Mouse (Mus musculus) cerebellum, postnatal 25 days (tissue): ENCODE measurements around the gene F2.
"Not testable (repeated sequence)": the region's sequence is repeated elsewhere in the genome, so short reads cannot be mapped to it uniquely, and the experiment has no call there.

Experiments
- DNase-seq, 2 experiments: peaks; one replicate each; pipeline ENCODE4 v3.0.0; 2021; ENCODE audit warnings: mixed read lengths in 2 of 2

Gene F2

DNA sequence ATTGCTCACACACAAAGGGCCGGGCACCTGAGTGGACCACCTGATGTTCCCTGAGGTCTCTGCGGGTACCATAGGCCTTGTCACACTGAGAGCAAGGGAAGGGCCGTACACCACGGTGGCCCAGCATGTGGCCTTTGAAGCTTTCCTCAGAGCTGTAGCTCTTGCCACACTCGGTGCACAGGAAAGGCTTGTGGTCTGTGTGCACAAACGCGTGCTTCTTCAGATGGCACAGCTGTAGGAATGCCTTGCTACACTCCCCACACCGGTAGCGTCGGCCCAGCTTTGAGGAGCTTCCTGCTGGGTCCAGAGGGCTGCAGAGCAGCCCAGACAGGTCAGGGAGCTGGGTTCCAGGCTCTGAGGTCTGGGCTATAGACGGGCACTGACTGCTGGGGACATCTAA is 9.6 kb upstream of the F2 start:
- no peak for DNase-seq

DNA sequence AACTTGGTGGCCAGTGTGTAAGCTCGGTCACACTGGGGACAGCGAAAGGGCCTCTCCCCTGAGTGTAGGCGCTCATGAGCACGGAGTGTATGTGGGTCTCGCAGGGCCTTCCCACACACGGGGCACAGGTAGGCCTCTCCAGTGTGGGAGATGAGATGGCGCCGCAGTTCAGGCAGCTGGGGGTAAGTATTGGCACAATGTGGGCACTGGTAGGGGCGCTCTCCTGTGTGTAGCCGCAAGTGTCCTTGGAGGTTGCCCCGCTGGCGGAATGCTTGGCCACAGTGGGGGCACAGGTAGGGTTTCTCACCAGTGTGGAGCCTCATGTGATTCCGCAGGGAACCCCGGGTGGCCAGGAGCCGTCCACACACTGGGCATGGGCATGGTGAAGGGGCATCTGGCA is 9.1 kb upstream of the F2 start:
- DNase-seq = no peak

DNA sequence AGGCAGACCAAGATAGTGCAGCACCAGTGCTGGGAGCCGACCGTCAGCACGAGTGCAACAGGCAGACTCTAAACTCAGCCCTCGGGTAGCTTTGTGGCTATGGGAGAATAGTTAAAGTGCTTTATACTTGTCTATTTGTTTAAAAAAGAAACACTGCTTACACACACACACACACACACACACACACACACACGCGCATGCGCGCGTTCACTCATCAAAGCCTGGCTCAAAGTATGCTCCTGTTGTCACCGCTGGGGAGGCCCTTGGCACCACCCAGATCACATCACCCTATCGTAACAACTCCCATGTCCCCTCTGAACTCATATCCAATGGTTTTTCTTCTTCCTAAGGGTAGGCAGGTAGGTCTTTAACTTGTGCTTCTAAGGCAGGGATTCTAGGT is 7.8 kb upstream of the F2 start:
- no peak for DNase-seq

DNA sequence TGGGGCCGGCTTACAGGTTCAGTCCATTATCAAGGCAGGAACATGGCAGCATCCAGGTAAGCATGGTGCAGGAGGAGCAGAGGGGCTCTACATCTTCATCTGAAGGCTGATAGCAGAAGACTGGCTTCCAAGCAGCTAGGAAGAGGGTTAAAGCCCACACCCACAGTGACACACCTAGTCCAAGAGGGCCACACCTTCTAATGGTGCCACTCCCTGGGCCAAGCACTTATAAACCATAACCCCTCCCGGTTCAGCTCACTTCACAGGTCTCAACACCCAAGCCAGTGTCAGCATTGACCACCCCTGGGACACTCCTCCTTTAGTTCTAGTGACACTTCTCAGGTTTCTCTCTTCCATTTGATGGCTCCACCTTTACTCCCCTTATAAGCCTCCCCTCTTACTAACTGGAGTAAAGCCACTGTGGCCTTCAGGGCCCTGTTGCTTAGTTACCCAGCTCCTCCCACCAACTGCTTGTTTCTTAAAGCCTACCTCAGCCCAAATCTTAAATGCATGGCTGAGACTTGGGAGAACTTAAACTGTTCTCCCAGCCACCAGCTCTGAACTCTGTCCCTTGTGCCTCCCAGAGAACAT is 6.7 kb upstream of the F2 start:
- DNase-seq = no peak

DNA sequence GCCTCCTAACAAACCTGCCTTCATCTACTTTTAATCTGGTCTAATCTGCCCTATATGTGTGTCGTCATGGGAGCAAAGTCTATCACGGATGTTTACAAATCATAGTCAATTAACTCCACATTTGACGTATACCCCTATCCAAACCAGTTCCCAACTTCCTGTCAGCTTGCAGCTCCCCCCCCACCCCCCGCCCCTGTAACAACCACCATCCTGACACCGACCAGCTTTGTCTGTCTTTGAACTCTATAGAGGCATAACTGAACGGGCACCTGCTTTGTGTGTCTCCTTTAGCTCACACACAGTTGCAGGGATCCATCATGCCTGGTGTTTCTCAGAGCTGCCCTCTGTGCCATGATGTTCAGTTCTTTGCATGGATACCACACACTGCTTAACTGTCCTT is 2.7 kb upstream of the F2 start:
- DNase-seq = no peak

DNA sequence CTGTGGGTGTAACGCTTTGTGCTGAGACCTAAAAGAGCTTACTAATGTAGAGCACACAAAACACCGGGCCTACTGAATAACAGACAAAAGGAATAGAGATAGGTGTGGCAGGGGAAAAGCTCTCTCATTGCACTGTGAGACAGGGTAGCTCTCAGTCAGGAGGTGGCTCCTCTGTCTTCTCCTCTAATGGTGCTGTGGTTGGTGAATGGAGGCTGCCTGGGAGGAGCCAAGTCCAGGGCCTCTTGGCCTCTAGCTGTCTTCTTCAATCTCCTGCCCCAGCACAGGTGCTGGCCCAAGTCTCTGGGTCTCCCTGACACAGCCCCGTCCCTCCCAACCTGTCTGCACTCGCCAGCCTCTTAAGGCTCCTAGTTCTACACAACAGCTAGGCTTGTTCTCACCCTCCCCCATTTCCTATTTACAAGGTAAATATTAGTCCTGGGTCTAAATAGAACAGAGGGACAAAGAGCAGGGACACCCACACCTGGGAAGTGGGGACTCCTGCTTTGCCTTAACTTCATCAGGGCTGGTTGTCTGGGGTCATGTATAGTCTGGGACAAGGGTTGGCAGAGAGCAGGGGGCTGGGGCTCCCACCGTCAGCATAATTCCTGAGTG is 619 bp upstream of the F2 start:
- DNase-seq = no peak

DNA sequence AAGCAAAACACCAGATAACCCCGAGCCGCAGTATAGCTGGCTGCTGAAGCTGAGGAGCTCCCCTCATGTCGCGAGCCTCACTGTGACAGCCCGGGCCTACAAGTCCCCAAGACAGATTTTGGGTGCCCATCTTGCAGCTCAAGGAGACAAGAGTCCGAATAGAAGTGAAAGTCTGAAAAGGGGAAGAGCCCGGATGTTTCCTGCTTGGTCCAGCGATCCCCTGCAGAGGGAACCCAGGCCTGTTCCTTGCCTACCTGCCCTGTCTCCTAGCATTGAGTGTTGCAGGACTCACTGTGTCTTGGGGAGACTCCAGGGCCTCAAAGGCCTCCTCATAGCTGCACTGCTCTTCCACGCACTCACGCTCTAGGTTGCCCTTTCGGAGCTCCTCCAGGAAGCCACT is 728 bp downstream of the F2 start:
- no peak for DNase-seq

DNA sequence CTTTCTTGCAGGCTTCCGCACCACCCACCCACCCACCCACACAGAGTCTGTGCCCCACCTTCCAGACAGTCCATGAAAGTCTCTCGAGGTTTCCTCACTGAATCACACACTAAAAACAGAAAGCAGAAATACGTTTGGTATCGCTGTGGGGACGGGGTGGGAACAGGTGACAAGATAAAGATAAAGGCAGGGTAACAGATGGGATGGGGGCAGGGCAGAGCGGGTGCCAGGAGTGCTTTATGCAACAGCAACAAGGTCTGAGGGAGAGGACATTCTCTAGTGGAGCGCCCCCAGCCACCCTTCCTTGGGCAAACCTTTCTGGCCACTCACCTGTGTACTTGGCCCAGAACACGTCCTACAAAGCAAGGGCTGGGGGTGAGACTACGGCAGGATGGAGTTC is 1.4 kb downstream of the F2 start:
- peak; percentile 65 to 75 for DNase-seq

DNA sequence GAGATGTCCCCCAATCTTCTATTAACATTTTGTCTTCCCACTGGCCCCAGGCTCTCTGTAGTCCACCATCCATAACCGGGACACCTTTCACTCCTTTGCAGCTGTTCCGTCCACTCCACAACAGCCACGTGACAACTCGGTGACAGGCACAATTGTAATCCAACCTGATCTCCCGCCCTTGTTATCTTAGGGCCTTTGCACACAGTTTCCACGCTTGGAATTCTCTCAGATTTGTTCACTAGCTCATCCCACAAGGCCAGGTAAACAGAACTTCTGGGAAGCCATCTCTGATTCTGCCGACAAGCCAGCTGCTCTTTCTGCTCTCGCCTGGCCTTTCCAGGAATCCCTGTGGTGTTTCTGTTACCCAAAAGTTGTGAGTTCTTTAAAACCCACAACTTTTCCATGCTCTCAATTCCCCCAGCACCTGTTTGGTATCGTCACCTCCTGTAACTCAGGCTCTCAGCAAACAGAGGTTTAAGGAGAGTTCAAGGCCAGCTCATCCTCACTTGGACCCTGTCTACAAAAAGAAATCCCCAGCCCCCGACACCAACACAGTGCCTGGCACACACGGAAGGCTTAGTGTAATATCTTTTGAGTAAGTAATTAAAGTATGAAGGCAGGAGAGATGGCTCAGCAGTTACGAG is 2.8 kb downstream of the F2 start:
- no peak for DNase-seq

DNA sequence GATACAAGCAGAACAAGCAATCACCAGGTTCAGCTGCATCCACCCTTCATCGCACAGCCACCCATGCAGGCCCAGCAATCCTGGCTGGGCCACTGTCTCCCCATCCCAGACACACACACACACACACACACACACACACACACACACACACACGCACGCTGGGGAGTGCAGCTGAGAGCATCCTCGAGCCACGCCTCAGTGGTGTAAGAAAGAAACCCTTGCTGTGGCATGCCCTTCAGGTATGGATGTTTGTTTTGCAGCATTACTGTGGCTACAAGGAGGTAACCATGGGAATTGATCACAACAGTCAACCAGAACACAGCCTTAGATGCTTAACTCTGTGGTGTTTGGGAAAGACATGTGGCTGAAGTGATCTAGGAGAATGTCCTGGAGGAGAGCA is 3.9 kb downstream of the F2 start:
- DNase-seq = no peak

DNA sequence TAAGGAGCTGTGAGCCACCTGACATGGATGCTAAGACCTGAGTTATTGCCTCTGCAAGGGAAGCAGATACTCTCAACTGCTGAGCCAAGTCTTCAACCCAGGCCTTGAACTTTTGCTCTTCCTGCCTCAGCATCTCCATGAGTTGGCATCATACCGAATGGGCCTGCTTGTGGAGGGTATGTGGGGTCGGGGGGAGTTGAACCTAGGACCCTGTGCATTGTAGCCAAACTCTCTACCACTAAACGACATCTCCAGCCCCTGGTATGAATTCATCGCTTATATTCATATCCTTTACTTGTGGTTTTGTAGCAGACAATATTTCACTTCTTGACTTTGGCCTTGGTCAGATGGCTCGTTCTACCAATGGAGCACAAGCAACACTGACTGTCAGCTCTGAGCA is 4.4 kb downstream of the F2 start:
- no peak for DNase-seq

DNA sequence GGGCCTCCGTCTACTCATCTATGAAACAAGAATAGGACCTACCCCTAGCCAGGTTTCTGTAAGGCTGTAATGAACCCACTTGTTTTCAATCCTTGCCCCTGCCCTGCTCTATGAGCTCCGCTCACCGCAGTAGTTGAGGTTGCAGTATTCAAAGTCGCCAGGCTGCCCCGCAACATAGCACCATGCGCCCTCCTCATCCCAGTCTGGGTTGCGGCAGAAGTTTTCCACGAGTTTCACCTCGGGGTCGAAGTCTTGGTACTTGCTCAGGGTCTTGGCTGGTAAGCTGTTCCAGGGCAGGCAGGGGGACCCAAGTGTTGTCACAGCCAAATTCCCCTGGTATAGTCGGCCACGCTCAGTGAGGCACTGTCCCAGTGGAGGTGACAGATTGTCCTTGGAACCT is 5.8 kb downstream of the F2 start:
- no peak for DNase-seq

DNA sequence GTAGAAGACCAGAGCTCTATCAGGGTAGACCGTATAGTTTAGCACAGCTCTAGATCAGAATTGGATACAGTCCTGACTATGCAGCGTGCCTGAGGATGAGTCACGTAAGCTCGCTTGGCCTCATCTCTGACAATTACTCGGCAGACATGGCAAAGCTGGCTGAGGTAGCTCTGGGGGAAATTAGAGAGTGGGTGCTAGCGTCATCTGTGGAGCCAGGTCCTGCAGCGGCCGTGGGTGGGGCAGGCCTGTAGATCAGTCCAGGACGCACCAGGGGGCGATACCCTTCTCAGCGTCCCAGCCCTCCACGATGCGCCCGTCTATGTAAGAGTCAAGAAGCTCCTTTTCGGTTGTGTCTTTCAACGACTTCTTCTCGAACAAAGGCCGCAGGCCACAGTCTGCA is 6.5 kb downstream of the F2 start:
- no peak for DNase-seq

DNA sequence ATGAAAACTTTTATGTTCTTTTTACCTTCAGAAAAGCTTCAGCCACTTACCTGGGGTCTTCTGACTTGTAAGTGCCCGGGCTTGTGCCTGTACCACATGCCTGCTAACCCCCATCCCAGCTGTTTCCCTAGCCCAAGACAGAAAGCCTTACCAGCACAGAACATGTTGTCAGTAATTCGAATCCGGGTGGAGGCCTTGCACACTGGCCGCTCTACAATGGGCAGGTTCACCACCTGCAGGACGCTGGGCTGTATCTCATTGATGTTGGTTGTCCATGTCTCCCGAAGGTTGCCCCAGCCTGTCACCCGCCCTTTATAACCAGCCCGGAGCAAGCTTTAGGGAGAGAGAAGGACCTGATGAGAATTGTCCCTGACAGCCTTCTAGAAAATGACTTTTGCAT is 8.0 kb downstream of the F2 start:
- DNase-seq = no peak

DNA sequence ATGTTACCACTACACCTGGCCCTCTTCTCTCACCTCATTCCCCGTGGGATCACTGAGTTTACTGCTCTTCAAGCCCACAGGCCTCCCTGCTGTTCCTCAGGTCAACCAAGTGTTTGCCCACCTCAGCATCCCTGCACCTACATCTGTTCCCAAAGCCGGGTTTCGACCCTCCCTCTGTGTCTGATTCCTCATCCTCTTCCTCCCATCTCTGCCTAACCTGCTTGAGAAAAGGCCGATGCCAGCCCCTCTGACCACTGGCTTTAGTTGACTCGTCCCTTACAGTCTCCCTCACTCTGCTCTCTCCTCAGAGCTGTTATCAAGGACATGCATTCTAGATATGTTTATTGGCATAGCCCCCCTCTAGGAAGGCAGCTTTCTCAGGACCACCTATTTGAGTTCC is 8.7 kb downstream of the F2 start:
- DNase-seq = no peak

DNA sequence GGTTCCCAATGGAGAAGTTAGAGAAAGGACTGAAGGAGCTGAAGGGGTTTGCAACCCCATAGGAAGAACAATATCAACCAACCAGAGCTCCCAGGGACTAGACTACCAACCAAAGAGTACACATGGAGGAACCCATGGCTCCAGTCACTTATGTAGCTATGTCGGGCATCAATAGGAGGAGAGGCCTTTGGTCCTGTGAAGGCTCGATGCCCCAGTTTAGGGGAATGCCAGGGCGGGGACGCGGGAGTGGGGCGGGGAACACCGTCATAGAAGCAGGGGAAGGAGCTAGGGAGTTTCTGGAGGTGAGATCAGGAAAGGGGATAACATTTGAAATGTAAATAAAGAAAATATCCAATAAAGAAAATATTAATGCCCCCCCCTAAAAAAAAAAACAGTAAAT is 12.8 kb downstream of the F2 start:
- DNase-seq = not testable (repeated sequence)

DNA sequence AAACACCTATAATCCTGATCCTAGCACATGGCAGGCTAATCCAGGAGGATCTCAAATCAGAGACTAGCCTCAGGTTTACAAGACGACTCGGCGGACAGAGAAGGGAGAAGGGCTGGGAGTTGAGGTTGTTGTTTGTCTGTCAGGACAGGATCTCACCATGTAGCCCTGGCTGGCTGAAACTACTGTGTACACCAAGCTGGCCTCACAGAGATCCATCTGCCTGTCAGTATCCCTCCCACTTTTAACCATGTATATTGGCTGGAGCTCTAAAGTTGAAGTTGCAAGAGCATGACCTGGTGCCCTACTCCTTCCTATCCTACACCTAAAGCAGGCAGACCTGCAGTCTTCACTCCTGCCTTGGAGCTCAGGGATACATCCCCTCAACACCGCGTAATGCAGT is 13.9 kb downstream of the F2 start:
- no peak for DNase-seq

DNA sequence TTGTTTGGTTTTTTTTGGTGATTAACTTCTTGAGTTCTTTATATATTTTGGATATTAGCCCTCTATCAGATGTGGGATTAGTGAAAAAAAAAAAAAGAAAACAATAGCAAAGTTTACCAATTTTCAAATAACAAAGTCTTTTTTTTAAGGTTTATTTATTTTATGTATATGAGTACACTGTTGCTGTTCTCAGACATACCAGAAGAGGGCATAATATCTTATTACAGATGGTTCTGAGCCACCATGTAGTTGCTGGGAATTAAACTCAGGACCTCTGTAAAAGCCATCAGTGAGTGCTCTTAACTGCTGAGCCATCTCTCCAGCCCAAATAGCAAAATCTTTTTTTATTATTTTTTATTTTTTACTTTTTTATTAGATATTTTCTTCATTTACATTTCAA is 26.8 kb downstream of the F2 start:
- DNase-seq = not testable (repeated sequence)

DNA sequence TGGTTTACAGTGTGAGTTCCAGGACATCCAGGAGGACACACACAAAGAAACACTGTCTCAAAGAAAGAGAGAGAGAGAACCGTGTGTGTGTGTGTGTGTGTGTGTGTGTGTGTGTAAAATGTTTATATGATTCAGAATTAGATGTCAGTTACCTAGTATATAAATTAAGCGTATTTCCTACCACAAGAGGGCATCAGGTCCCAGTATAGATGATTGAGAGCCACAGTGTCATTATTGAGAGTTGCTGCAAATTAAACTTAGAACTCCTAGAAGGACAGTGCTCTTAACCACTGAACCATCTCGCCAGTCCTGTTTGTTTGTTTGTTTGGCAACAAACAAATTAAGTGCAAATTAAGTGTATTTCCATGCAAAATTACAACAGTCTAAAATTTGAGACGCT is 33.8 kb downstream of the F2 start:
- DNase-seq = no peak

DNA sequence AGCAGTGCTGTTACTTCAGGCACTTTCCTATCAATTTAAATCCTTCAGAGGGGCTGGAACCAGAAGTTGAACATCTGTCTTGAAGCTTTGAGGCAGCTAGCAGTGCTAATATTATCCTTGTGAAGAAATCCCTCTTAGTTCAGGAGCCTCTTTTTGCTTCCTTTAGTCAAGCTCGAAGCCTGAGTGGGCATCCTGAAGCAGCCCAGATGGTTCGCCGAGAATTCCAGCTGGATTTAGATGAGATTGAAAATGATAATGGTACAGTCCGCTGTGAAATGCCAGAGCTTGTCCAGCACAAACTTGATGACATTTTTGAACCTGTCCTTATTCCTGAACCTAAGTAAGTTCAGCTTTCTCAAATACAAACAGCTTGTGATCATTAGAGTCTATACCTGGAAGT is 35.7 kb downstream of the F2 start:
- DNase-seq = no peak

DNA sequence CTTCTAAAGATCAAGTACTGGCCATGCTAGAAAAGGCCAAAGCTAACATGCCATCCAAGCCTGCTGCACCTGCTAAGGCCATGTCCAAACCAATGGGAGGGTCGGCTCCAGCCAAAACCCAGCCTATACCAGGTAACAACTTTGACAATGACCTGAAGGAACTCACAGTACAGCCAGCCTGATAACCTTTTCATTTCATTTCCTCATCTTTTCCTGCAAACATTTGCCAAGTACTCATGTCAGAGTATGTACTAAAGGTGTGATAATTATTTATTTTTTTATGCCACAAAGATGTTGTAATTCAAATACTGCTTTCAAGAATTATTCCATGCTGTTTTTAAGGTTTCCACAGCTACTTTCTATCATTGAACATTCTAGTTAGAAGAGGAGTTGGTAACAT is 50.0 kb downstream of the F2 start:
- DNase-seq = no peak

DNA sequence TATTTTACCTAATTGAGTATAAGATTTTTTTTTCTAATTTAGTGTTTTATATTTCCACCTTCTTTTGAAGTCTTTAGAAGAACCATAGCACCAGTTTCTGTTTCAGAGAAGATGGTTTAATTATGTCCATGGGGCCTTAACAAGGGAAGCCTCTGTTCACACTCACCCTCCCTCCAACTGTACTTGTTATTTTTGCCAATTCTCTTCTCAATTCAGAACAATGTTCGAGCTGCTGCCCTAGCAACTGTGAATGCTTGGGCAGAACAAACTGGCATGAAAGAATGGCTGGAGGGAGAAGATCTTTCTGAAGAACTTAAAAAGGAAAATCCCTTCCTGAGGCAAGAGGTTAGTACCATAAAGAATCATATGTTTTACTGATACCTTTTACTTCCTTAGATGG is 55.3 kb downstream of the F2 start:
- DNase-seq = no peak
